In the genomic region with DNA sequence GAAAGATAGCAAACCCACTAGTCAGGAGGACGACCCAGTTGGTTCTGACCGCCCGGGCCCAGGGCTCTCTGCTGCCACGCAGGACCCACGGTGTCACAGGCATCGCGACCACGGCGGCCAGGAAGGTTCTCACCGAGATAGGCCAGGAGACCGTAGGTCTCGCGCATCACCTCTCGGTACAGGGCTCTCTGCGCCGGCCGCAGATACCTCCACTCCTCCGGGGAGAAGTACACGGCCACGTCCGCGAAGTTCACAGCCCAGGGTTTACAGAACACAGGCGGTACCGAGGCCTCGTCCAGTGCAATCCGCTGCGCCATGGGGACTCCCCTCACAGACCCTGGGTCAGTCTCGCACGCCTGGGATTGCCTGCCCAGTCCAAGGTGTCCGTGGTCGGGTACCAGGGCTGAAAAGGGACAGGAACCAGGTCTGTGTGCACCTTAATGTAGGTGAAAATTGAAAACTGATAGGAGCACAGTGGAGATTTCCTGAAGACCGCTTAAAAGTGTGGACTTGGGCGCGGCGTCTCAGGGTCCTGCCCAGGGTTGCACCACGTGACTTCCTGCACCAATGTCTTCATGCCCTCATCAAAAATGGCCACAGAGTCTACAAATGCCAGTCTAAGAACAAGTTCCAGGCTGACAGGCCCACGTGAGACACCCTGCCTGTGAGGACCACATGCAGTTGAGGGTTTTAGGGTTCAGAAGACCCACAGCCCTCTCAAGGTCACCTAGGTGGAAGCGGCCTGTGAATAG, we compare ENCODE assay signal across 8 mouse cellular contexts. TPM values are rescaled to one million over a fixed set of nuclear protein-coding genes. Genes with fewer than 3 reads are reported as not detected.
DNase-seq lines count a peak whose midpoint lies in the region; ATAC-seq and TF ChIP-seq lines count a peak whose summit lies in the region.

A gene (minus strand): TSS at position 526 of the 752 bp plus-strand sequence.

- no peaks in the 10 kb centered on the region for H3K27me3 ChIP-seq in ES-Bruce4 (ENCODE audit: control insufficient read depth, insufficient read depth, low read length, poor library complexity, severe bottlenecking)
- no peaks in the 10 kb centered on the region for H3K27me3 ChIP-seq in forebrain, embryonic 12.5 days
- no peaks in the 10 kb centered on the region for H3K27me3 ChIP-seq in heart, postnatal 0 days (ENCODE audit: control insufficient read depth, insufficient read depth, low read length)
- no peaks in the 10 kb centered on the region for H3K27me3 ChIP-seq in liver, embryonic 15.5 days
- no peaks in the 10 kb centered on the region for H3K27me3 ChIP-seq in neural tube, embryonic 11.5 days (ENCODE audit: control insufficient read depth, insufficient read depth, low read length)
- H3K27me3 ChIP-seq in stomach, embryonic 16.5 days (ENCODE audit: control insufficient read depth, insufficient read depth, low read length), result no peaks in the 10 kb centered on the region

- peak within 1 kb of the TSS; percentile 91 for H3K4me3 ChIP-seq in ES-Bruce4 (ENCODE audit: low read depth, low read length)
- peak within 1 kb of the TSS; percentile 49 for H3K4me3 ChIP-seq in forebrain, embryonic 12.5 days (replicated peaks)
- peak within 1 kb of the TSS; percentile 66 for H3K4me3 ChIP-seq in heart, postnatal 0 days (ENCODE audit: low read depth, low read length)
- H3K4me3 ChIP-seq in liver, embryonic 15.5 days (replicated peaks), result peak within 1 kb of the TSS; percentile 68
- peak within 1 kb of the TSS; percentile 53 for H3K4me3 ChIP-seq in neural tube, embryonic 11.5 days (ENCODE audit: low read depth, low read length)
- H3K4me3 ChIP-seq in stomach, embryonic 16.5 days (replicated peaks; ENCODE audit: low read length), result peak within 1 kb of the TSS; percentile 68

- TF ChIP-seq EP300 in ES-Bruce4 (IDR thresholded peaks at IDR 0.05; ENCODE audit: insufficient read depth, low read depth, low read length), result no peak
- TF ChIP-seq EP300 in heart, postnatal 0 days (IDR thresholded peaks at IDR 0.05; ENCODE audit: low read depth), result no peak

- H3K9ac ChIP-seq in ES-Bruce4 (ENCODE audit: low read depth, poor library complexity, severe bottlenecking), result peak within 1 kb of the TSS; percentile 52
- peak within 1 kb of the TSS; percentile 66 for H3K9ac ChIP-seq in forebrain, embryonic 12.5 days
- H3K9ac ChIP-seq in heart, postnatal 0 days (replicated peaks; ENCODE audit: low read depth, low read length), result peak within 1 kb of the TSS; percentile 67
- H3K9ac ChIP-seq in liver, embryonic 15.5 days, result peak within 1 kb of the TSS; percentile 70
- peak within 1 kb of the TSS; percentile 65 for H3K9ac ChIP-seq in neural tube, embryonic 11.5 days (ENCODE audit: low read length)
- peak within 1 kb of the TSS; percentile 85 for H3K9ac ChIP-seq in stomach, embryonic 16.5 days (ENCODE audit: low read length)

- no peak within 1 kb of the TSS for H3K27ac ChIP-seq in ES-Bruce4 (ENCODE audit: insufficient read depth, low read length)
- no peak within 1 kb of the TSS for H3K27ac ChIP-seq in forebrain, embryonic 12.5 days
- peak within 1 kb of the TSS; percentile 54; the same call in 1 of the 2 replicates for H3K27ac ChIP-seq in heart, postnatal 0 days (ENCODE audit: low read depth)
- H3K27ac ChIP-seq in liver, embryonic 15.5 days (replicated peaks), result peak within 1 kb of the TSS; percentile 70
- H3K27ac ChIP-seq in neural tube, embryonic 11.5 days (ENCODE audit: low read depth, low read length), result no peak within 1 kb of the TSS
- peak within 1 kb of the TSS; percentile 62; the same call in 1 of the 2 replicates for H3K27ac ChIP-seq in stomach, embryonic 16.5 days (ENCODE audit: low read length)

- ATAC-seq in cerebellum, adult (ENCODE audit: insufficient number of reproducible peaks, low FRiP score, low TSS enrichment), result peak; percentile 79; the same call in 1 of the 2 replicates
- peak; percentile 92 for ATAC-seq in forebrain, embryonic 12.5 days (ENCODE audit: low FRiP score)
- peak; percentile 88 for ATAC-seq in heart, postnatal 0 days (ENCODE audit: insufficient read depth, low read depth)
- ATAC-seq in liver, embryonic 15.5 days (ENCODE audit: insufficient read depth), result peak; percentile 86
- ATAC-seq in neural tube, embryonic 11.5 days (ENCODE audit: insufficient read depth, low FRiP score, low TSS enrichment), result peak; percentile 83
- peak; percentile 93 for ATAC-seq in stomach, embryonic 16.5 days (ENCODE audit: insufficient read depth, low FRiP score)

- H3K4me2 ChIP-seq in forebrain, embryonic 12.5 days, result peak within 1 kb of the TSS; percentile 66
- H3K4me2 ChIP-seq in heart, postnatal 0 days (ENCODE audit: low read depth, low read length), result peak within 1 kb of the TSS; percentile 73
- H3K4me2 ChIP-seq in liver, embryonic 15.5 days, result peak within 1 kb of the TSS; percentile 90
- peak within 1 kb of the TSS; percentile 61 for H3K4me2 ChIP-seq in neural tube, embryonic 11.5 days (ENCODE audit: low read depth)
- H3K4me2 ChIP-seq in stomach, embryonic 16.5 days (ENCODE audit: low read depth, low read length), result peak within 1 kb of the TSS; percentile 65

- H3K36me3 ChIP-seq in ES-Bruce4 (ENCODE audit: control insufficient read depth, insufficient read depth, low read length, poor library complexity, severe bottlenecking), result no peaks in the 10 kb centered on the region; the same call in 1 of the 2 replicates
- H3K36me3 ChIP-seq in forebrain, embryonic 12.5 days (replicated peaks), result peaks cover 35% of the 10 kb centered on the region
- H3K36me3 ChIP-seq in heart, postnatal 0 days (replicated peaks; ENCODE audit: control insufficient read depth, insufficient read depth, low read length), result peaks cover 7% of the 10 kb centered on the region
- peaks cover 15% of the 10 kb centered on the region for H3K36me3 ChIP-seq in liver, embryonic 15.5 days (replicated peaks)
- H3K36me3 ChIP-seq in neural tube, embryonic 11.5 days (ENCODE audit: control insufficient read depth, insufficient read depth, low read length), result 0 out of 2 replicates have a peak, but pooled peaks cover 2% of the 10 kb centered on the region
- peaks cover 12% of the 10 kb centered on the region for H3K36me3 ChIP-seq in stomach, embryonic 16.5 days (ENCODE audit: control insufficient read depth, insufficient read depth, low read length)

- no peak for TF ChIP-seq CTCF in ES-Bruce4 (IDR thresholded peaks at IDR 0.05; ENCODE audit: low read depth, low read length)
- no peak for TF ChIP-seq CTCF in heart, postnatal 0 days (IDR thresholded peaks at IDR 0.05; ENCODE audit: low read depth)

- H3K9me3 ChIP-seq in ES-Bruce4 (replicated peaks; ENCODE audit: control insufficient read depth, insufficient read depth, low read length, poor library complexity, severe bottlenecking), result no peaks in the 10 kb centered on the region
- no peaks in the 10 kb centered on the region for H3K9me3 ChIP-seq in forebrain, embryonic 12.5 days
- no peaks in the 10 kb centered on the region for H3K9me3 ChIP-seq in heart, postnatal 0 days (replicated peaks; ENCODE audit: control insufficient read depth, low read length)
- no peaks in the 10 kb centered on the region for H3K9me3 ChIP-seq in liver, embryonic 15.5 days (replicated peaks)
- no peaks in the 10 kb centered on the region for H3K9me3 ChIP-seq in neural tube, embryonic 11.5 days (ENCODE audit: control insufficient read depth, low read length)
- 0 out of 2 replicates have a peak, but pooled peaks cover 2% of the 10 kb centered on the region for H3K9me3 ChIP-seq in stomach, embryonic 16.5 days (replicated peaks; ENCODE audit: control insufficient read depth, low read length)

- no peak for TF ChIP-seq POLR2A in ES-Bruce4 (IDR thresholded peaks at IDR 0.05; ENCODE audit: insufficient read depth, low read length)

- H3K4me1 ChIP-seq in ES-Bruce4 (ENCODE audit: control insufficient read depth, insufficient read depth, low read length), result no peaks in the 10 kb centered on the region
- H3K4me1 ChIP-seq in forebrain, embryonic 12.5 days, result peaks cover 7% of the 10 kb centered on the region; the same call in 1 of the 2 replicates
- H3K4me1 ChIP-seq in heart, postnatal 0 days (ENCODE audit: control insufficient read depth, insufficient read depth), result no peaks in the 10 kb centered on the region
- peaks cover 6% of the 10 kb centered on the region for H3K4me1 ChIP-seq in liver, embryonic 15.5 days (replicated peaks)
- H3K4me1 ChIP-seq in neural tube, embryonic 11.5 days (ENCODE audit: control insufficient read depth, insufficient read depth, low read length), result no peaks in the 10 kb centered on the region
- no peaks in the 10 kb centered on the region for H3K4me1 ChIP-seq in stomach, embryonic 16.5 days (ENCODE audit: control insufficient read depth, insufficient read depth, low read length)

- 20% methylated on average over 38 of the region's 38 CpGs for WGBS in forebrain, embryonic 12.5 days
- 9% methylated on average over 36 of the region's 38 CpGs for WGBS in heart, postnatal 0 days
- WGBS in liver, embryonic 15.5 days (ENCODE audit: insufficient replicate concordance), result 8% methylated on average over 37 of the region's 38 CpGs
- 12% methylated on average over 33 of the region's 38 CpGs for WGBS in neural tube, embryonic 11.5 days
- 5% methylated on average over 38 of the region's 38 CpGs for WGBS in stomach, embryonic 16.5 days

- peak; percentile 90 for DNase-seq in heart, postnatal 0 days (ENCODE audit: low spot score)
- DNase-seq in kidney, postnatal 4 days, result peak; percentile 91 to 95
- DNase-seq in neural tube, embryonic 11.5 days (ENCODE audit: low spot score), result peak; percentile 79

RNA-seq across cellular contexts. Expression of the gene that starts here (rescaled TPM):
- polyA plus RNA-seq in ES-Bruce4 (2011; ENCODE audit: insufficient read depth, insufficient read length, low read depth, missing spikeins), result 1.7 and 2.1 TPM in 2 replicates
- polyA plus RNA-seq in forebrain, embryonic 12.5 days (2016; fragmentation: Nextera tagmentation; extraction: Ambion mirVana), result 5.2 and 5.6 TPM in 2 replicates
- total RNA-seq in heart, postnatal 0 days (2014; rRNA removed; ENCODE audit: low replicate concordance), result 2.4 and 3.2 TPM in 2 replicates
- 2.8 TPM in 2 replicates for polyA plus RNA-seq in heart, postnatal 0 days (2015; fragmentation: Nextera tagmentation; extraction: Ambion mirVana)
- polyA plus RNA-seq in liver, embryonic 15.5 days (2015; fragmentation: Nextera tagmentation; extraction: Ambion mirVana), result 1.2 and 1.5 TPM in 2 replicates
- 6.5 and 8.9 TPM in 2 replicates for polyA plus RNA-seq in neural tube, embryonic 11.5 days (2014; fragmentation: Nextera tagmentation; extraction: Ambion mirVana)
- polyA plus RNA-seq in stomach, embryonic 16.5 days (2015; fragmentation: Nextera tagmentation; extraction: Ambion mirVana), result 6.2 and 6.7 TPM in 2 replicates

Comparison
In these comparisons a context has a peak if more than half of its experiments do, and no peak if none do; other contexts are left out.
1. H3K27ac ChIP-seq: peak in heart, postnatal 0 days (single experiment), liver, embryonic 15.5 days (single experiment) and stomach, embryonic 16.5 days (single experiment); none in ES-Bruce4 (single experiment), forebrain, embryonic 12.5 days (single experiment) and neural tube, embryonic 11.5 days (single experiment).
2. Peak in every context shown above with its lines, with median percentiles within 50 percentile points of each other: H3K4me3 ChIP-seq, H3K9ac ChIP-seq, ATAC-seq, H3K4me2 ChIP-seq and DNase-seq.